Mouse (Mus musculus): ENCODE results near the gene Rbms1. TPM values are rescaled to one million over a fixed set of nuclear protein-coding genes. Genes with fewer than 3 reads are reported as not detected.
A peak's percentile ranks its signal among the peaks of the same experiment; 100 is the strongest.

The Rbms1 gene
- polyA plus RNA-seq, 1 experiment from 2014 or later, result 170 TPM

DNA sequence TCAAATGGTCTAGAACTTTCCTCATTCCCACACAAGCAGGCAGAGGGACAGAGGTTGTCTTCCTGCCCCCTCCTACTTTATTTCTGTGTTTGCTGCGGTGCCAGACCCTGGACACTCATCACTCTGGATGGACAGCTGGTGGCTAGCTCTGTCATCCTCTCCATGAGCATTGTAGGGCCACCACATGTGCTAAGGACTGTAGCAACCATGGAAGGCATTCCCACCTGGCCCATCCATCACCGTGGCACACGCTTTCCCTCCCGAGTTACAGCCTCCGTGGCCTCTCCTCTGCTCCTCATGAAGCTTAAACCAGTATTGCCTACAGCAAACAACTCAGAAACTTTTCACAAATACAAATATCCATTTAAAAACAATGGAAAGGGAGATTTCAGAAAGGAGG, 34.0 kb downstream of the Rbms1 start:
- 98% methylated on average over 5 of the region's 5 CpGs for WGBS (ENCODE audit: missing documents)
- no peak overlapping the region for H3K4me3 ChIP-seq (ENCODE audit: inconsistent target)
- H3K79me2 ChIP-seq (ENCODE audit: inconsistent target), result no peaks in the 10 kb centered on the region
- H3K36me3 ChIP-seq (ENCODE audit: inconsistent target), result no peaks in the 10 kb centered on the region
- peak overlapping the region; percentile 64 for H3K27ac ChIP-seq

DNA sequence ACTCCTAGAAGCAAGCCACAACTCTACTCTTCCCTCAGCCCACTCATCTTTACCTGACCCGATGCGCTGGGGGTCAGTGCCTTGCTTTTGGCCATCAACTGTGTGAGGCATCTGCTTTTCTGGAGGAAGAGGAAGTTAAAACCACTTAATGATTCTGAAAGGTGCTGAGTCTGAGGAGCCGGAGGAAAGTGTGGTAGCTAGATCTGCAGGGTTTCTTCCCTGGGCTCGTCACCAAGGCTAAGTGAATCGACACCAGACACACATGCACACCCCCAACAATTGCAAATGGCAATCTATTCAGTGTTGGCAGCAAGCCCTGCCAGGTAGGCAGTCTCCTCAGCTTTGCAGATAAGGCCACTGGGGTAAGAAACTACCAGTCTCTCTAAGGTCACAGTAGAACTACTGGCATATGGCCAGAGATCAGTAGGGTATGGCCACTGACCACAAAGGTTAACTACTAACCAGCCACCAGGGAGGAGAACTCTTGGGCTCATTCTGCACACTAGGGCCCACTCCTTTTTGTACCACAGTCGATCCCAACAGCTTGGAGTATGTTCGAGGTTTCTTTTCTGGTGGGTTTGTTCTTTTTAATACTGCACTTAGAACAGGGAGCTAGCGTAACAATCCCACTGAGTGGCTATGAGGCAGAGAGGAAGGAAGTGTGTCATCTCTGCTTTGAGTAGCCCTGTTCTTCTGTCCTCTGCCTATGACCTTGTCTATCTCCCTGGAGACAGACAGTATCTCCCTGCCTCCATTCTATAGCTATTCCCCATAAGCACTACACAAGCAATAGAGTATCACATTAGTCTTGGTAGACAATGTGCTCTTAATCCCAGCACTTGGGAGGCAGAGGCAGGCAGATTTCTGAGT, 34.9 kb downstream of the Rbms1 start:
- WGBS (ENCODE audit: missing documents), result 32% methylated on average over 8 of the region's 8 CpGs
- Histone ChIP-seq H3K4me3 (ENCODE audit: inconsistent target) (no peak overlapping the region), H3K79me2 (ENCODE audit: inconsistent target) (no peaks in the 10 kb centered on the region), H3K27ac (peak overlapping the region; percentile 64), H3K36me3 (ENCODE audit: inconsistent target) (no peaks in the 10 kb centered on the region)

- H3K36me3 ChIP-seq (ENCODE audit: inconsistent target), result no peaks in the 10 kb centered on the region
- 96% methylated on average over 5 of the region's 5 CpGs for WGBS (ENCODE audit: missing documents)
- H3K79me2 ChIP-seq (ENCODE audit: inconsistent target), result peaks cover 6% of the 10 kb centered on the region; the same call in 1 of the 2 replicates
- no peak overlapping the region for H3K27ac ChIP-seq
- H3K4me3 ChIP-seq (ENCODE audit: inconsistent target), result no peak overlapping the region
These were observed 37.9 kb downstream of the Rbms1 start for GRCm38 (mm10) chr2:60925063-60925462.

GRCm38 (mm10) chr2:60923756-60924544, 39.0 kb downstream of the Rbms1 start:
- H3K79me2 ChIP-seq (ENCODE audit: inconsistent target), result peaks cover 6% of the 10 kb centered on the region; the same call in 1 of the 2 replicates
- H3K36me3 ChIP-seq (ENCODE audit: inconsistent target), result no peaks in the 10 kb centered on the region
- WGBS (ENCODE audit: missing documents), result 61% methylated on average over 9 of the region's 11 CpGs
- peak overlapping the region; percentile 32; the same call in 1 of the 2 replicates for H3K27ac ChIP-seq
- no peak overlapping the region for H3K4me3 ChIP-seq (ENCODE audit: inconsistent target)

- no peaks in the 10 kb centered on the region for H3K36me3 ChIP-seq (ENCODE audit: inconsistent target)
- H3K79me2 ChIP-seq (ENCODE audit: inconsistent target), result peaks cover 6% of the 10 kb centered on the region; the same call in 1 of the 2 replicates
- H3K4me3 ChIP-seq (ENCODE audit: inconsistent target), result no peak overlapping the region
- 6% methylated on average over 6 of the region's 6 CpGs for WGBS (ENCODE audit: missing documents)
- peak overlapping the region; percentile 32 for H3K27ac ChIP-seq
These were observed 39.9 kb downstream of the Rbms1 start for GRCm38 (mm10) chr2:60923111-60923510.

DNA sequence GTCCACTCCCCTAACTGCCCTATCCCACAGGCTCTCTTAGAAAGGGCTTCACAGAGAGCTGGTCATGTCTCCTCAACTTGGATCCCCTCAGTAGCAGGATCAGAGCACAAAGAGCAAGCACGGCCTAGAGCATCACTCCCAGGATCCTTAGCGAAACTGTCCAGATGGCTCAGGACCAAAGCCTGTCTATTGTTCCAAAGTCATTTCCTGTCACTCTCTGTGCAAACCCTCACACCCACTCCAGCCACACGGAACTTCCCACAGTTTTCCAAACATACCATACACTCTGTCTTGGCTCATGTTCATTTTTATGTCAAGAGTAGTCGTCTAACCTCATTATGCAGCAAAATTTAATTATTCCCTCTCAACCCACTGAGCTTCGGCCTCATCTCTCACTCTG, 40.6 kb downstream of the Rbms1 start:
- 78% methylated on average over 5 of the region's 5 CpGs for whole genome bisulfite sequencing (ENCODE audit: missing documents)
- Histone ChIP-seq H3K27ac (no peak overlapping the region), H3K79me2 (ENCODE audit: inconsistent target) (peaks cover 6% of the 10 kb centered on the region; the same call in 1 of the 2 replicates), H3K36me3 (ENCODE audit: inconsistent target) (no peaks in the 10 kb centered on the region), H3K4me3 (ENCODE audit: inconsistent target) (no peak overlapping the region)

DNA sequence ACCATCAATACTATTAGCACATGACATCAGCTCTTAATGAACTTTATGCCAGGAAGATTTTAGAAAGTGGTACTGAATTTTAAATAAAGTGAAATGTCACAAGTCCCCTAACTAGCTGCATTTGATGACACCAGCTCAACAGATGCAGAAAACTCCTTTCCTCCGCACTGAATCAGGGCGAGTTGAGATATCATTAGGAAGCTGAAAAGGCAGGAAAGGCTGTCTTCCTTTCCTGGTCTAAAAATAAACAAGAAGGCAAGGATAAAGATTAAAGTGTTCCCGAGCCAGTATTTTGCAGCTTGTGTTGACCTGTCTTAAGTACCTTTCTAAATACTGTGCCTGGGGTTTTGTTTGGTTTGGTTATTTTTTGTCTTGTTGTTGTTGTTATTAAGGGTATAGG, 42.9 kb downstream of the Rbms1 start:
- H3K4me3 ChIP-seq (ENCODE audit: inconsistent target), result no peak overlapping the region
- WGBS (ENCODE audit: missing documents), result 92% methylated on average over 3 of the region's 3 CpGs
- H3K79me2 ChIP-seq (ENCODE audit: inconsistent target), result peaks cover 6% of the 10 kb centered on the region; the same call in 1 of the 2 replicates
- no peaks in the 10 kb centered on the region for H3K36me3 ChIP-seq (ENCODE audit: inconsistent target)
- H3K27ac ChIP-seq, result no peak overlapping the region

DNA sequence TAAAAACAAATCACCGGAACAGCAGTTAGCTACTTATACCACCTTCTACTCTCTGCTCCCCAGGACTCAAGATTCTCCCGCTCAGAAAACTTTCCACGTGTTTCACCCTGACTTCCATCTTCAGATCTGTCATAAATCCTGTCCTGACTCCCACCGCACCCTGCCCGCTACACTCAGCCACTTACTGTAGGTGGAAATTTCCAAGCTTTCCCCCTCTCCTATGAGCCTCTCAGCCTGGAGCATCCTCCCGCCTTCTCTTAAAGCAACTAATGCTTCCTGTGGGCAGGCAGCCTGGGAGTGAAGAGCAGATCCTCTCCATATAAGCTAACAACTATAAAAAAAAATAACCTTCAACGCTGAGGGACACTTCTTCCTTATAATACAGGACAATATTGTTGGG, 44.6 kb downstream of the Rbms1 start:
- Histone ChIP-seq H3K79me2 (ENCODE audit: inconsistent target) (peaks cover 6% of the 10 kb centered on the region; the same call in 1 of the 2 replicates), H3K4me3 (ENCODE audit: inconsistent target) (no peak overlapping the region), H3K27ac (no peak overlapping the region), H3K36me3 (ENCODE audit: inconsistent target) (no peaks in the 10 kb centered on the region)
- WGBS (ENCODE audit: missing documents), result 88% methylated on average over 7 of the region's 7 CpGs

GRCm38 (mm10) chr2:60914524-60915280, 48.3 kb downstream of the Rbms1 start:
- Histone ChIP-seq H3K79me2 (ENCODE audit: inconsistent target) (no peaks in the 10 kb centered on the region), H3K36me3 (ENCODE audit: inconsistent target) (no peaks in the 10 kb centered on the region), H3K27ac (no peak overlapping the region), H3K4me3 (ENCODE audit: inconsistent target) (no peak overlapping the region)
- WGBS (ENCODE audit: missing documents), result 87% methylated on average over 7 of the region's 7 CpGs

DNA sequence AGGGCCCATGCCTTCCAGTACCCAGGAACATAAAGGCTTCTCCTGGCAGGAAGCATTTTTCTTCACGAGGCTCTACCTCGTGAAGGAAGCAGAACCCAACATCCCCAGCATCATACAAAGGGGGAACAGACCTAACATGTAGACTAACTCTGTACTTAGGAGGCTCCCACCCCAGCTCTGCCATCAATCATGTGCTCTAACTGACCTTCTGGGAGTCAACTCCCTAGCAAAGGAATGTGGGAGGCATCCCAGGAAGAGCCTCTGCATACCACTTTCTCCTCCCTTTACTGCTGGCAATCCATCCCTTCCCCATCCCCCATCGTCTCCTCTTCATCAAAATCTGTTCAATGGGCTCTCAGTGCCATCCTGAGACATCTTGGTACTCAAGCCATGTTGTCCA, 49.7 kb downstream of the Rbms1 start:
- no peak overlapping the region for H3K4me3 ChIP-seq (ENCODE audit: inconsistent target)
- no peaks in the 10 kb centered on the region for H3K79me2 ChIP-seq (ENCODE audit: inconsistent target)
- 93% methylated on average over 3 of the region's 3 CpGs for WGBS (ENCODE audit: missing documents)

DNA sequence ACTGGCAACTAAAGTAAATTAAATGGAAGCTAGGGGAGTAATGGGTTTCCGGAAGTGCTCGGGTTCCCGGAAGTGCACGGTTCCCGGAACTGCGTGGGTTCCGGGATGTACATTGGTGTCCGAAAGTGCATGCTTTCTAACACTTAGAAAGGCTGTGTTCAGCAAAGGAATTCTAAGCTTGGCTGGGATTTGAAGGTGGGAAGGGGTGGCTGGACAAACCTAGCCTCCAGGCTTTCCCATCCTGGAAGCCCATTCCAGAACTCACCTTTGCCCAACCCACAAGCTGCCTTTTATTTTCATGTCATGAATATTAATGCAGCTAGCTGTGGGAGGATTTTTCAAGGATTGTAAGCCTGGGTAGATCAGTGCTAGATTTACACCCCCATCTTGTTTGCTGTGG, 51.3 kb downstream of the Rbms1 start:
- WGBS (ENCODE audit: missing documents), result 94% methylated on average over 8 of the region's 8 CpGs
- H3K4me3 ChIP-seq (ENCODE audit: inconsistent target), result no peak overlapping the region
- H3K27ac ChIP-seq, result no peak overlapping the region

More for the DNA sequence above, 49.7 kb downstream of the Rbms1 start:
- H3K36me3 ChIP-seq (ENCODE audit: inconsistent target), result no peaks in the 10 kb centered on the region
- no peak overlapping the region for H3K27ac ChIP-seq

GRCm38 (mm10) chr2:60910820-60911219, 52.2 kb downstream of the Rbms1 start:
- Histone ChIP-seq H3K79me2 (ENCODE audit: inconsistent target) (no peaks in the 10 kb centered on the region), H3K4me3 (ENCODE audit: inconsistent target) (no peak overlapping the region), H3K27ac (peak overlapping the region; percentile 64), H3K36me3 (ENCODE audit: inconsistent target) (no peaks in the 10 kb centered on the region)
- 17% methylated on average over 6 of the region's 6 CpGs for whole genome bisulfite sequencing (ENCODE audit: missing documents)

More for the DNA sequence above, 51.3 kb downstream of the Rbms1 start:
- H3K36me3 ChIP-seq (ENCODE audit: inconsistent target), result no peaks in the 10 kb centered on the region
- H3K79me2 ChIP-seq (ENCODE audit: inconsistent target), result no peaks in the 10 kb centered on the region

DNA sequence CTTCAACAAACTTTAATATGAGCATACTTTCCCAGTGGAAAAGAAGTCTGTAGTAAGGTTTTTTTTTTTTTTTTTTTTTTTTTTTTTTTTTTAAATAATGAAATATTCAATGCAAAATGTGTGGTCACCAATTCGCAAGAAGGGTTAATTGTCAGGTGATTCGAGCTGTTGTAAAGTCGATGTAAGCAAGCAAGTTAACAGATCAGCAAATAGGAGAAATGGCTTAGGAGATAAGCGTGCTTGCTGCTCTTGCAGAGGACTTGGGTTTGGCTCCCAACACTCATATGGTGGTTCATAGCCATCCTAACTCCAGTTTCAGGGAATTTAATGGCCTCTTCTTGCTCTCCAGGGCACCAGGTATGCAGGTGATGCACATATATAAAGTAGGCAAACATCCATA, 54.4 kb downstream of the Rbms1 start:
- H3K27ac ChIP-seq, result no peak overlapping the region
- H3K36me3 ChIP-seq (ENCODE audit: inconsistent target), result no peaks in the 10 kb centered on the region
- WGBS (ENCODE audit: missing documents), result 81% methylated on average over 4 of the region's 4 CpGs
- H3K79me2 ChIP-seq (ENCODE audit: inconsistent target), result no peaks in the 10 kb centered on the region
- no peak overlapping the region for H3K4me3 ChIP-seq (ENCODE audit: inconsistent target)

DNA sequence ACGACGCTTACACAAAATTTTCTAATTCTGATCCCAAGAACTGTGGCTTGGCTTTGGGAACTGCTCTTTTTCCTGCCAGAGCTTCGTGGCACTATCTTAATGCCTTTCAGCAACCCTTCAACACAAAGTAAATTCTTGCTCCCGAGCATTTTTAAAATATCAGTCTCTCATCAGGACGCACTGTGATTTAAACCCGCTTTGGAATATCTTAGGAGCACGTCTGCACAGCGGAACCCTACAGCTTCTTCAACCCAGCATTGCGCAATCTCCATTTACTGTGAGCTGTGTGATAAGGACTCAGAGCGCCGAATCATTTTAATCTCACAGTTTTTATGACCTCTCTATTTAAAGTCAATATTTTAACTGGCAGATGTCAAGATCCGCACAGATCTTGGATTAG, 54.9 kb downstream of the Rbms1 start:
- H3K36me3 ChIP-seq (ENCODE audit: inconsistent target), result no peaks in the 10 kb centered on the region
- no peaks in the 10 kb centered on the region for H3K79me2 ChIP-seq (ENCODE audit: inconsistent target)
- no peak overlapping the region for H3K4me3 ChIP-seq (ENCODE audit: inconsistent target)
- WGBS (ENCODE audit: missing documents), result 63% methylated on average over 12 of the region's 12 CpGs
- H3K27ac ChIP-seq, result no peak overlapping the region

Data from macrophage (primary cell).